Mouse (Mus musculus) hindbrain, embryonic 13.5 days (tissue): Measurements from ENCODE around the gene Abca12. TPM values are rescaled to one million over a fixed set of nuclear protein-coding genes. Genes with fewer than 3 reads are reported as not detected.

Experiments
- ATAC-seq: fragments of 200-750 bp; cut with Nextera tagmentation; 2 replicates; pipeline ENCODE4 v1.8.0; 2017; ENCODE audit warnings: moderate TSS enrichment; ENCODE audit not compliant: low FRiP score
- H3K27ac ChIP-seq: fragments of 300-500 bp; sonication (generic); 2 replicates; pipeline ENCODE4 v1.5.1; 2015; ENCODE audit warnings: inconsistent platforms, mild to moderate bottlenecking, moderate library complexity
- H3K27me3 ChIP-seq: fragments of 300-500 bp; sonication (generic); 2 replicates; pipeline ENCODE4 v1.6.1; 2015; ENCODE audit warnings: mild to moderate bottlenecking, inconsistent platforms
- H3K36me3 ChIP-seq: fragments of 300-500 bp; sonication (generic); 2 replicates; pipeline ENCODE4 v1.6.1; 2015; ENCODE audit warnings: mild to moderate bottlenecking, inconsistent platforms
- H3K4me1 ChIP-seq: fragments of 300-500 bp; sonication (generic); replicated peaks from 2 replicates; pipeline ENCODE4 v1.6.1; 2015; ENCODE audit warnings: inconsistent platforms
- H3K4me2 ChIP-seq: fragments of 300-500 bp; sonication (generic); 2 replicates; pipeline ENCODE4 v1.6.1; 2015; ENCODE audit warnings: inconsistent platforms, mild to moderate bottlenecking, moderate library complexity
- H3K4me3 ChIP-seq: fragments of 300-500 bp; sonication (generic); 2 replicates; pipeline ENCODE4 v1.5.1; 2015; ENCODE audit warnings: mild to moderate bottlenecking, inconsistent platforms
- H3K9ac ChIP-seq: fragments of 300-500 bp; sonication (generic); 2 replicates; pipeline ENCODE4 v1.6.1; 2015; ENCODE audit warnings: mild to moderate bottlenecking, inconsistent platforms
- H3K9me3 ChIP-seq: fragments of 300-500 bp; sonication (generic); 2 replicates; pipeline ENCODE4 v1.6.1; 2016; ENCODE audit warnings: inconsistent platforms
- WGBS: fragments of 180-500 bp; shearing (Covaris S2); methylation state at CpG from one replicate; pipeline ENCODE4 v1.1.7; 2015; 5-methylcytosine and 5-hydroxymethylcytosine counted together
- polyA plus RNA-seq: library from polyadenylated mRNA; unstranded; fragments of >200 nt; fragmentation: Nextera tagmentation; extraction: Ambion mirVana; gene quantifications from 2 replicates; pipeline ENCODE4 v1.2.1, GENCODE M21; 2015

Gene Abca12
- polyA plus RNA-seq, 1 experiment from 2014 or later: 0.03 TPM

GRCm38 (mm10) chr1:71310614-71311013 is 104.1 kb downstream of the Abca12 start:
- WGBS: 93% methylated on average over 6 of the region's 6 CpGs
- ATAC-seq: no peak
- no peaks in the 10 kb centered on the region for H3K27me3 ChIP-seq
- no peak overlapping the region for H3K4me3 ChIP-seq
- no peak overlapping the region for H3K9ac ChIP-seq
- no peaks in the 10 kb centered on the region for H3K36me3 ChIP-seq
- 0 out of 2 replicates have a peak, but pooled peaks cover 3% of the 10 kb centered on the region for H3K4me1 ChIP-seq
- H3K4me2 ChIP-seq: no peak overlapping the region
- H3K27ac ChIP-seq: no peak overlapping the region
- H3K9me3 ChIP-seq: no peaks in the 10 kb centered on the region

- Histone ChIP-seq H3K4me1 (0 out of 2 replicates have a peak, but pooled peaks cover 3% of the 10 kb centered on the region), H3K27me3 (no peaks in the 10 kb centered on the region), H3K4me3 (no peak overlapping the region), H3K27ac (no peak overlapping the region), H3K9ac (no peak overlapping the region), H3K9me3 (no peaks in the 10 kb centered on the region), H3K36me3 (no peaks in the 10 kb centered on the region), H3K4me2 (no peak overlapping the region)
- ATAC-seq: no peak
- 57% methylated on average over 2 of the region's 2 CpGs for WGBS
Observed at GRCm38 (mm10) chr1:71307362-71307761, 107.3 kb downstream of the Abca12 start.

GRCm38 (mm10) chr1:71306196-71306595 is 108.5 kb downstream of the Abca12 start:
- ATAC-seq: no peak
- no peaks in the 10 kb centered on the region for H3K36me3 ChIP-seq
- no peaks in the 10 kb centered on the region for H3K27me3 ChIP-seq
- H3K9ac ChIP-seq: no peak overlapping the region
- WGBS: 46% methylated on average over 3 of the region's 3 CpGs
- no peaks in the 10 kb centered on the region for H3K9me3 ChIP-seq
- H3K4me3 ChIP-seq: no peak overlapping the region
- no peak overlapping the region for H3K4me2 ChIP-seq
- H3K27ac ChIP-seq: no peak overlapping the region
- 0 out of 2 replicates have a peak, but pooled peaks cover 3% of the 10 kb centered on the region for H3K4me1 ChIP-seq

GRCm38 (mm10) chr1:71304588-71304987 is 110.1 kb downstream of the Abca12 start:
- Histone ChIP-seq H3K4me2 (no peak overlapping the region), H3K27ac (no peak overlapping the region), H3K4me3 (no peak overlapping the region), H3K36me3 (no peaks in the 10 kb centered on the region), H3K27me3 (no peaks in the 10 kb centered on the region), H3K9ac (no peak overlapping the region), H3K9me3 (no peaks in the 10 kb centered on the region), H3K4me1 (0 out of 2 replicates have a peak, but pooled peaks cover 3% of the 10 kb centered on the region)
- ATAC-seq: no peak
- 100% methylated on average over 2 of the region's 2 CpGs for WGBS

GRCm38 (mm10) chr1:71297021-71297420 is 117.7 kb downstream of the Abca12 start:
- H3K27me3 ChIP-seq: peaks cover 6% of the 10 kb centered on the region; the same call in 1 of the 2 replicates
- H3K27ac ChIP-seq: no peak overlapping the region
- H3K4me1 ChIP-seq: peaks cover 3% of the 10 kb centered on the region; the same call in 1 of the 2 replicates
- ATAC-seq: no peak
- H3K9ac ChIP-seq: no peak overlapping the region
- H3K36me3 ChIP-seq: no peaks in the 10 kb centered on the region
- H3K4me2 ChIP-seq: no peak overlapping the region
- no peaks in the 10 kb centered on the region for H3K9me3 ChIP-seq
- H3K4me3 ChIP-seq: no peak overlapping the region
- whole genome bisulfite sequencing: 74% methylated on average over 2 of the region's 2 CpGs

- no peak overlapping the region for H3K4me3 ChIP-seq
- H3K4me2 ChIP-seq: no peak overlapping the region
- H3K36me3 ChIP-seq: no peaks in the 10 kb centered on the region
- no peak for ATAC-seq
- H3K27me3 ChIP-seq: peaks cover 6% of the 10 kb centered on the region; the same call in 1 of the 2 replicates
- H3K27ac ChIP-seq: no peak overlapping the region
- no peak overlapping the region for H3K9ac ChIP-seq
- H3K4me1 ChIP-seq: peaks cover 7% of the 10 kb centered on the region
- no peaks in the 10 kb centered on the region for H3K9me3 ChIP-seq
- 68% methylated on average over 2 of the region's 2 CpGs for WGBS
Observed at GRCm38 (mm10) chr1:71296585-71296984, 118.1 kb downstream of the Abca12 start.

GRCm38 (mm10) chr1:71291917-71292316 is 122.8 kb downstream of the Abca12 start:
- H3K4me3 ChIP-seq: no peak overlapping the region
- H3K27me3 ChIP-seq: peaks cover 6% of the 10 kb centered on the region; the same call in 1 of the 2 replicates
- 34% methylated on average over 3 of the region's 3 CpGs for WGBS
- ATAC-seq: peak; percentile 75
- no peak overlapping the region for H3K9ac ChIP-seq
- peaks cover 7% of the 10 kb centered on the region for H3K4me1 ChIP-seq
- no peak overlapping the region for H3K27ac ChIP-seq
- H3K9me3 ChIP-seq: no peaks in the 10 kb centered on the region
- no peak overlapping the region for H3K4me2 ChIP-seq
- no peaks in the 10 kb centered on the region for H3K36me3 ChIP-seq

- no peaks in the 10 kb centered on the region for H3K36me3 ChIP-seq
- no peak overlapping the region for H3K4me2 ChIP-seq
- no peak overlapping the region for H3K27ac ChIP-seq
- no peaks in the 10 kb centered on the region for H3K9me3 ChIP-seq
- WGBS: 28% methylated on average over 5 of the region's 5 CpGs
- H3K4me1 ChIP-seq: peaks cover 4% of the 10 kb centered on the region
- H3K27me3 ChIP-seq: peaks cover 1% of the 10 kb centered on the region; the same call in 1 of the 2 replicates
- ATAC-seq: no peak
- no peak overlapping the region for H3K9ac ChIP-seq
- no peak overlapping the region for H3K4me3 ChIP-seq
Observed at GRCm38 (mm10) chr1:71289511-71289910, 125.2 kb downstream of the Abca12 start.

- H3K27ac ChIP-seq: no peak overlapping the region
- no peaks in the 10 kb centered on the region for H3K4me1 ChIP-seq
- no peaks in the 10 kb centered on the region for H3K27me3 ChIP-seq
- H3K9ac ChIP-seq: no peak overlapping the region
- H3K4me2 ChIP-seq: no peak overlapping the region
- H3K36me3 ChIP-seq: no peaks in the 10 kb centered on the region
- H3K4me3 ChIP-seq: no peak overlapping the region
- ATAC-seq: no peak
- WGBS: 60% methylated on average over 5 of the region's 5 CpGs
- H3K9me3 ChIP-seq: no peaks in the 10 kb centered on the region
Observed at GRCm38 (mm10) chr1:71276940-71277339, 137.8 kb downstream of the Abca12 start.

GRCm38 (mm10) chr1:71272550-71272949 is 142.2 kb downstream of the Abca12 start:
- 76% methylated on average over 7 of the region's 7 CpGs for WGBS
- Histone ChIP-seq H3K36me3 (no peaks in the 10 kb centered on the region), H3K27ac (no peak overlapping the region), H3K9me3 (no peaks in the 10 kb centered on the region), H3K4me1 (no peaks in the 10 kb centered on the region), H3K9ac (no peak overlapping the region), H3K4me3 (no peak overlapping the region), H3K27me3 (no peaks in the 10 kb centered on the region), H3K4me2 (no peak overlapping the region)
- ATAC-seq: no peak

- no peaks in the 10 kb centered on the region for H3K36me3 ChIP-seq
- no peak overlapping the region for H3K9ac ChIP-seq
- WGBS: 67% methylated on average over 8 of the region's 8 CpGs
- H3K4me3 ChIP-seq: no peak overlapping the region
- H3K4me2 ChIP-seq: no peak overlapping the region
- H3K4me1 ChIP-seq: no peaks in the 10 kb centered on the region
- no peak for ATAC-seq
- no peaks in the 10 kb centered on the region for H3K9me3 ChIP-seq
- no peak overlapping the region for H3K27ac ChIP-seq
- no peaks in the 10 kb centered on the region for H3K27me3 ChIP-seq
Observed at GRCm38 (mm10) chr1:71272077-71272476, 142.6 kb downstream of the Abca12 start.

GRCm38 (mm10) chr1:71270083-71270482 is 144.6 kb downstream of the Abca12 start:
- H3K9ac ChIP-seq: no peak overlapping the region
- no peak overlapping the region for H3K4me2 ChIP-seq
- no peaks in the 10 kb centered on the region for H3K9me3 ChIP-seq
- 93% methylated on average over 3 of the region's 3 CpGs for WGBS
- no peaks in the 10 kb centered on the region for H3K4me1 ChIP-seq
- no peak overlapping the region for H3K27ac ChIP-seq
- no peaks in the 10 kb centered on the region for H3K27me3 ChIP-seq
- H3K4me3 ChIP-seq: no peak overlapping the region
- H3K36me3 ChIP-seq: no peaks in the 10 kb centered on the region
- no peak for ATAC-seq

GRCm38 (mm10) chr1:71266630-71267029 is 148.1 kb downstream of the Abca12 start:
- no peak overlapping the region for H3K27ac ChIP-seq
- no peaks in the 10 kb centered on the region for H3K9me3 ChIP-seq
- no peaks in the 10 kb centered on the region for H3K4me1 ChIP-seq
- no peaks in the 10 kb centered on the region for H3K36me3 ChIP-seq
- H3K9ac ChIP-seq: no peak overlapping the region
- WGBS: 92% methylated on average over 8 of the region's 8 CpGs
- no peak overlapping the region for H3K4me2 ChIP-seq
- H3K4me3 ChIP-seq: no peak overlapping the region
- ATAC-seq: no peak
- H3K27me3 ChIP-seq: no peaks in the 10 kb centered on the region
